Mouse (Mus musculus): ENCODE measurements around the gene Tmub1.
A peak's percentile ranks its signal among the peaks of the same experiment; 100 is the strongest.

Tmub1 gene

DNA sequence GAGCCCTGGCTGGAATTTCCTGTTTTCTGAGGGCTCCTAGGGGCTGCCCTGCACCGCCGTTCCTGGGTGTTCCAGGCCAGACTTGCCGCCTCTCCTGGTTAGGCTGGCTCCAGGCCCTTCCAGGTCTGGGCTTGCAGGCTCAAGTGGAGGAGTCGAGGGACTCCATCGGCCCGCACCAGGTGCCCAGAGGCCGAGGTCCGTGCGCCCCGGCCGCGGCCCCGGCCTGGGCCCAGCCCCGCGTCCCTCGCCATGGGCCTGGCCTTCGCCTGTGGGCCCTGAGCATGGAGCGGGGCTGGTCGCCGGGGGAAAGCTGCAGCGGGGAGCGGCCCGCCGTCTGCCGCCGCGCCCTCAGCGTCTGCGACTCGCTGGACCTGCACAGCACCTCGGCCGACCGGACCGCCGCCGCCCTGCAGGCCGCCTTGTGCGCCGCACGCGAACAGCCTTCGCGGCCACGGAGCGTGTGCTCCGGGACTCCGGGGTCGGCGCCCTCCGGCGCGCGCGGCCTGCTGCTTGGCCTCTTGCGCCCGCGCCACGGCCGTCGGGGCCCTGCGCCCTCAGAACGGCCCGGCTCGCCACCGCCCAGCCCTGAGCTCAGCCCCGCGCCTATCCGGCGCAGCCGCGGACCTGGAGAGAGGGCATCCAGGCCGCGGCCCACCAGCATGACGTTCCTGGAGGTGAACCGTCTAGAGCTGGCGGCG is 26.5 kb upstream of the Tmub1 start:
- no peak for DNase-seq (ENCODE audit: low read depth, low spot score)
- Histone ChIP-seq H3K36me3 (ENCODE audit: control insufficient read depth, insufficient read depth, low read length, poor library complexity, severe bottlenecking) (peaks cover 5% of the 10 kb centered on the region), H3K27me3 (ENCODE audit: control insufficient read depth, insufficient read depth, low read length, poor library complexity, severe bottlenecking) (no peaks in the 10 kb centered on the region)

DNA sequence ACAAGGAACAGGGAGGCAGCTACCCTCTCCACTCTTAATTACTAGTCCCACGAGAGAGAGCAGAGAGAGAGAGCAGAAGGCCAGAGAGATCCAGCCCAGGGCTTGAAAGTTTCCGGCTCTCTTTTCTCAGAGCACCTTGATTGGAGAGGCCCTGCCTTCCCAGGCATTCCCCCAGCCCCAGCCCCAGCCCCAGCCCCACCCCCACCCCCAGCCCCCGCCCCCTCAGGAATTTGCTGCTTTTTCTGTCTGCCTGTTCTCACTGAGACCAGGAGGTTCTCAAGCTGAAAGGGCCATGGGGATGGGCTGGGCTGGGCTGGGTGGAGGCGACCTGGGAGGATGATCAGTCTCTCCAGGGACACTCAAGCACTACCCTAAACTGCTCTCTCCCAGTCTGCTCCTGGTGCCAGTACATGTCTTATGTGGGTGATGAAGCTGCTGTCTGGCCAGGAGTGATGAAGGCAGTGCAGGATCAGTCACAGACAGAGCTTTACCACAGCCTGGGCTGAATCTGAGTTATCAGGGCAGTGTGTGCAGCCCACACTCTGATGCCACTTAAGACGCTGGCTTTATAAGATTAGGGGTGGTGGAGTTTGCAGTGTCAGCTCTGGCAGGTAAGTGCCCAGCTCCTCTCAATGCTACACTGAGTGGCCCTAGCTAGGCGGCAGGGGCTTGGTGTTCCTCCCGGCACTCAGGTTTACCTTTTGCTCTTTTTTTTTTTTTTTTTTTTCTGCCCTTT is 25.4 kb upstream of the Tmub1 start:
- H3K36me3 ChIP-seq (ENCODE audit: control insufficient read depth, insufficient read depth, low read length, poor library complexity, severe bottlenecking) = 0 out of 2 replicates have a peak, but pooled peaks cover 1% of the 10 kb centered on the region
- DNase-seq (ENCODE audit: low read depth, low spot score) = no peak
- H3K27me3 ChIP-seq (ENCODE audit: control insufficient read depth, insufficient read depth, low read length, poor library complexity, severe bottlenecking) = no peaks in the 10 kb centered on the region

DNA sequence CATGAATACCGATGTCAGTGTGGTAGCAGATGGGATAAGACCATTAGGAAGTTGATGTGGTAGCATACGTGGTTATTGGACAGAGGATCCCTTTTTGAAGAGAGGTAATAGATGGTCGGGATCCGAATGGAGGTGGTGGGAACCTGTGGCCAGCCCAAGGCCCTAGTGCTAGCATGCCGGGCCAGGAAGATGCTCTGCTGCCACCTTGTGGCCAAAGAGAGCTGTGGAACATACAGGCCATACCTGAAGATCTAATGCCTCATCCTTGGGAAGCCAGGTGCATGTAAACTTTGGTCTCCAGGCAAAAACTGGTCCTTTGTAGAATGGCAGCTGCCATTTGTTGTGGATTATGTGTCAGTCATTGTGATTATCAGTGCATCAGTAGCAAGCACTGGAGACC is 22.9 kb upstream of the Tmub1 start:
- no peaks in the 10 kb centered on the region for H3K36me3 ChIP-seq (ENCODE audit: control insufficient read depth, insufficient read depth, low read length, poor library complexity, severe bottlenecking)
- DNase-seq (ENCODE audit: low read depth, low spot score) = peak; percentile 89
- no peaks in the 10 kb centered on the region for H3K27me3 ChIP-seq (ENCODE audit: control insufficient read depth, insufficient read depth, low read length, poor library complexity, severe bottlenecking)

DNA sequence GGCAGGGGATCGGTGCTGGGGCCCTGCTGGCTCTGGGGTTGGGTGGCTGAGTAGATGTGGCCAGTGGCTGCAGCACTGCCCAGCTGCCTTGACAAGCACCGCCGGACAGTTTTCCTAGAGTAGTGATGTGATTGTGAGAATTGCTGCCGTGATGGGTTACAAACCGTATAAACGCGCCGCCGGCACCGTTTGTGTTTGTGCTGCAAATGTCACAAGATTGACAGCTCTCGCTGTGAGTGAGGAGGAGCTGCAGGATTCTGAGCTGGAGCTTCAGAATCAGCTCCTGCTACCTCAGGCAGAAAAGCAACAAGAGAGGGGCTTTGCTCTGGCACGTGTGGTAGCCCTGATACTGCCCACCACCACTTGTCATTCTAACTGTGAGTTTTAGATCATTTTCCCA is 19.1 kb upstream of the Tmub1 start:
- Histone ChIP-seq H3K27me3 (ENCODE audit: control insufficient read depth, insufficient read depth, low read length, poor library complexity, severe bottlenecking) (no peaks in the 10 kb centered on the region), H3K36me3 (ENCODE audit: control insufficient read depth, insufficient read depth, low read length, poor library complexity, severe bottlenecking) (no peaks in the 10 kb centered on the region; the same call in 1 of the 2 replicates)
- DNase-seq (ENCODE audit: low read depth, low spot score) = no peak

DNA sequence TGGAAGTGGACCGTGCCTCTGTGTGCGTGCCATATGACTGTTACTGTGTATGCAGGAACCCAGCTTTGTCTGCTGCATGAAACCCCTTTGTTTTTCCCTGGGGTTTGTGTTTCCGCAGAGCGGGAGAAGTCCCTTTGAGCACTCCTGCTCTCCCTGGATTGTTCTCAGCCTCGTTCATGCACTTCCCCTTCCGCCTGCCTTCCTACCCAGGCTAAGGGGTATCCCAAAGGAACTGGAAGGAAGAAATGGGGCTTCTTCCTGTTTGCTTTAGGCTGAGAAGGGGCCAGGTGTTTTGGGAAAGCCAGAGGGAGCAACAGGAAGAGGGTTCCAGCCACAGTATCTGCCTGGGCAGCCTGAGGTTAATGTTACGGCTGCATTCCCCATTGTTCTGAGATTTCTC is 8.0 kb upstream of the Tmub1 start:
- no peak for DNase-seq (ENCODE audit: low read depth, low spot score)
- no peaks in the 10 kb centered on the region for H3K36me3 ChIP-seq (ENCODE audit: control insufficient read depth, insufficient read depth, low read length, poor library complexity, severe bottlenecking)
- H3K27me3 ChIP-seq (ENCODE audit: control insufficient read depth, insufficient read depth, low read length, poor library complexity, severe bottlenecking) = no peaks in the 10 kb centered on the region

DNA sequence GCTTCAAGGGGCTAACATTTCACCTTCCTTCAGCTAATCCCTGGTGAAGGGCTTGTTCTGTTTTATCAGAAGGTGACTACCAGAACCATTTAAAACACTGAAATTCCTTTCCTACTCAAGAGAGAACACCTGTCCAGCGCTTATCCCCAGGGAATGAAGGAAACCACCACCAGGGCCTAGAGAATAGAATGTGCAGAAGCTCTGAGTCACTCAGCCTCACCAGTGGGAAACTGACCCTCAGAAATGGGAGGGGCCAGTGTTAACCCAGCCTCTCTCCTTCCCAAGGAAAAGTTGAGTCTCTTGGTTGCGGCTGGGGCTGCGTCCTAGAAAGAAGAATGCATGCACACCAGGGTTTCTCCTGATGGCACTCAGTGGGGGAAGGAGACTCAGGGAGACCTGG is 7.4 kb upstream of the Tmub1 start:
- Histone ChIP-seq H3K36me3 (ENCODE audit: control insufficient read depth, insufficient read depth, low read length, poor library complexity, severe bottlenecking) (no peaks in the 10 kb centered on the region), H3K27me3 (ENCODE audit: control insufficient read depth, insufficient read depth, low read length, poor library complexity, severe bottlenecking) (no peaks in the 10 kb centered on the region)
- DNase-seq (ENCODE audit: low read depth, low spot score) = no peak

DNA sequence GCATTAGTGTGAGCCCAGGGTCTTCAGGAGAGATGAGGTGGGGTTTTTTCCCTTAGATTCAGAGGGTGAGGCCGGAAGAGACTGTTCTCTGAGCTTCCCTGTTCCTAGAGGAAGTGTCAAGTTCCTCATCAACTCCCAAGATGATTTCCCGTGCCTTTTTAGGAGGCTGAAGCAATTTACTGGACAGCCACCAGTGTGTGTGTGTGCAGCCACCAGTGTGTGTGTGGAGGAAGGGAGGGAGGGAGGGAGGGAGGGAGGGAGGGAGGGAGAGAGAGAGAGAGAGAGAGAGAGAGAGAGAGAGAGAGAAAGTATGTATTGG is 6.3 kb upstream of the Tmub1 start:
- Histone ChIP-seq H3K27me3 (ENCODE audit: control insufficient read depth, insufficient read depth, low read length, poor library complexity, severe bottlenecking) (no peaks in the 10 kb centered on the region), H3K36me3 (ENCODE audit: control insufficient read depth, insufficient read depth, low read length, poor library complexity, severe bottlenecking) (no peaks in the 10 kb centered on the region)
- DNase-seq (ENCODE audit: low read depth, low spot score) = no peak

DNA sequence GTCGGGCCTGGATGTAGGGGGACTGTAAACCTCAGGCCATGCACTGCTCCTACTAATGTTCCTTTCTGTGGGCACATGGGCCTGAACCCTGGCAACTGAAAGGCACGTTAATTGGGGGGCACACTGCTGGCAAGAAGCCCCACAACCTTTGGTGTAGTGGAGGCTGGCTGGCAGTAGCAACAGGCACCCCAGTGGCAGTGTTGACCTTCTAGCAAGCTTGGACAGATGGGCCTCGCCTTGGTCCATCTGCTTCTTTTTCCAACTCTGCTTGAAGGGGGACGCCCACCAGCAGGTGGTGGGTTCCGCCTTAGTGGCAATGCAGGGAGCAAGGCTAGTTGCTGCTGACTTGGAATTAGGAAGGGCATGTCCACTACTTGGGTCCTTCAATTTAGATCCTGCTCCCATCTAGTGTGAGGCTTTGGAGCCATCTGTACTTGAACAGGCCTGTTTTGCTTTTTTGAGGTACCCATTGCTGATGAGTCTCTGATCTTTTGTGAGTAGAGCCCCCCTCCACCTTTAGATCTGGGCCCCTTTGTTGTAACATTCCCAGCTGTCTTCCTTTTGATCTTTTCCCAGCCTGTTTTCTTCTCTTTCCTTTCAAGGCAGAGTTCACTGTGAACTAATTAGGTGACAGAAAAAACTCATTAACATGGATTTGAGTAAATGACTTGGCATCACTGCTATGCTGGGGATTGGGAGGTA is 5.8 kb upstream of the Tmub1 start:
- Histone ChIP-seq H3K27me3 (ENCODE audit: control insufficient read depth, insufficient read depth, low read length, poor library complexity, severe bottlenecking) (no peaks in the 10 kb centered on the region), H3K36me3 (ENCODE audit: control insufficient read depth, insufficient read depth, low read length, poor library complexity, severe bottlenecking) (no peaks in the 10 kb centered on the region)
- no peak for DNase-seq (ENCODE audit: low read depth, low spot score)

DNA sequence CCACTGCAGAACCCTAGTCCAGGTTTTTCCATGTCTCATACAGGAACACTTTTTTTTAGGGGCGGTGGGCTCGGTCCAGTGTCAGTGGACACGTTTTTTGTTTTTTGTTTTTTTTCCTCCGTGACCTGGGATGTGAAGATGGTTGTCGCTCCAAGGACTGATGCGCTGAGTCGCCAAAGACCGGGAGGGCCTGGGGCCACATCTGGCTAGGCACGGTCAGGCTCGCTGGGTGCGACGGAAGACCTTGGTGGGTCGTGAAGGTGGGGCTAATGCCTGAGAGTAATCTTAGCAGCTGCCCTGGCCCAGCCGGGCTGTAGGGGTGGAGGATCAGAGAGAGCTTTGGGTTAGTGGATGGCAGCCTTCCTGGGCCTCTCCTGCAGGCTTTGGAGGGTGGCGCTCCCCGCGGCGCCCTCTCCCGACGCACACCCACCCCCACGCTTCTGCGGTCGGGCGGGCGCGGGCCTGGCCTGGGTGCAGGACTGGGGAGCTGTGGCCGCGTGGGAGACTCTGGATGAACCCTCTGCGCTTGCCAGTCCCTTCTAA is 5.1 kb upstream of the Tmub1 start:
- H3K27me3 ChIP-seq (ENCODE audit: control insufficient read depth, insufficient read depth, low read length, poor library complexity, severe bottlenecking) = no peaks in the 10 kb centered on the region
- no peaks in the 10 kb centered on the region for H3K36me3 ChIP-seq (ENCODE audit: control insufficient read depth, insufficient read depth, low read length, poor library complexity, severe bottlenecking)
- peak; percentile 28 for DNase-seq (ENCODE audit: low read depth, low spot score)

DNA sequence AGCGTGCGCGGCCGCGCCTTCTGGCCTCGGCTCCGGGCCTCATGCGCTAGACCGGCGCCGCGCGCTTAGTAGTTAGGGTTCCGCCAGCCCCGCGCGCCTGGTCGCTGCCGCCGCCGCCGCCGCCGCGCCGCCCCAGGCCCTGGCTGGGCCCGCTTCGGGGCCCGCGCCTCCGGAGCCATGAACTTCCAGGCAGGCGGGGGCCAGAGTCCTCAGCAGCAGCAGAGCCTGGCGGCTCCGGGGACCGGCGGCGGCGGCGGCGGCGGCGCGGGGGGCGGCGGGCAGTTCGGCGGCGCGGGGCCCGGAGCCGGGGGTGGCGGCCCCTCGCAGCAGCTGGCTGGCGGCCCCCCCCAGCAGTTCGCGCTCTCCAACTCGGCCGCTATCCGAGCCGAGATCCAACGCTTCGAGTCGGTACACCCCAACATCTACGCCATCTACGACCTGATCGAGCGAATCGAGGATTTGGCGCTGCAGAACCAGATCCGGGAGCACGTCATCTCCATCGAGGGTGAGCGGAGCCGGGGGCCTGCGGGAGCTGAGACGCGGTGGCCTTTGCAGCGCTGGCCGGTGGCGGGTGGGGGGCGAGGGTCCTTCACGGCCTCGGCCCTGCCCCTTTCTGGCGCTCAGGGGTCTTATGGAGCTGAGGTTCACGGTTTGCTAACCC is 4.5 kb upstream of the Tmub1 start, which contains the start of gene Agap3:
TSS of gene Agap3 (plus strand) at position 148 of the 661 bp plus-strand sequence.
- no peaks in the 10 kb centered on the region for H3K27me3 ChIP-seq (ENCODE audit: control insufficient read depth, insufficient read depth, low read length, poor library complexity, severe bottlenecking)
- H3K36me3 ChIP-seq (ENCODE audit: control insufficient read depth, insufficient read depth, low read length, poor library complexity, severe bottlenecking) = no peaks in the 10 kb centered on the region
- DNase-seq (ENCODE audit: low read depth, low spot score) = peak; percentile 42

DNA sequence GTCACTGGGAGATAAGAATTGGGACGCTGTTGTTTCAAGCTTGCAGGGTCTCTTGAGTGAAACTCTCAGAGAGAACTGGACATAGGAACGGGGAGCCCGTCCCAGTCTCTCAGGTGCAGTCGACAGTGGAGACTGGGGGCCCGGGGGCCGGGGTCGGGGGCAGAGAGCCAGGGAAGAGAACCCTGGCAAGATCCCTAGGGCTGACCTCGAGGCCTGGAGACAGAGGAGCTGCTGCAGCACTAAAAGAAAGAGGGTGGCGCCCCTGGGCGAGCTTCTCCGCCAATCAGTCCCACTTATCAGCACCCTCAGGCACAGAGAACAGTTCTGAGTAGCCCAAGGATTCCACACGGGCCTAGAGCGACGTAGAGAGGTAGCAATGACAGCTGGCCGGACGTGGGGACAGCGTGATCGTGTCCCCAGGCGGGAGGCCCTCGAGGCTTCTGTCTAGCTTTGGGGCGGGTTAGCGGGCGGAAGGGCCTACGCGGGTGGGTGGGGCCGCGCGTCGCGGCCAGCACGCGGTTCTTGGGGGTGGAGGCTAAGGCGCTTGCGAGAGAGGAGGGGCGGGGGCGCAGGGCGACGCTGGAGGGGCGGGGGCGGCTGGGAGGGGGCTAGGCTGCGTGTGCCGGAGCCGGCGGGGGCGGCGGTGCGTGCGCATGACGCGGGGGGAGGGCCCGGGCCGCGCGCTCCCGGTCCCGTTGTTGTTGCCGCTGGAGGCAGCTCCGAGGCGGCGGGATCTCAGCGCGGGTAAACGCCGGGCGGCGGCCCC is 3.8 kb upstream of the Tmub1 start:
- peak; percentile 91 for DNase-seq (ENCODE audit: low read depth, low spot score)
- no peaks in the 10 kb centered on the region for H3K36me3 ChIP-seq (ENCODE audit: control insufficient read depth, insufficient read depth, low read length, poor library complexity, severe bottlenecking)
- no peaks in the 10 kb centered on the region for H3K27me3 ChIP-seq (ENCODE audit: control insufficient read depth, insufficient read depth, low read length, poor library complexity, severe bottlenecking)

DNA sequence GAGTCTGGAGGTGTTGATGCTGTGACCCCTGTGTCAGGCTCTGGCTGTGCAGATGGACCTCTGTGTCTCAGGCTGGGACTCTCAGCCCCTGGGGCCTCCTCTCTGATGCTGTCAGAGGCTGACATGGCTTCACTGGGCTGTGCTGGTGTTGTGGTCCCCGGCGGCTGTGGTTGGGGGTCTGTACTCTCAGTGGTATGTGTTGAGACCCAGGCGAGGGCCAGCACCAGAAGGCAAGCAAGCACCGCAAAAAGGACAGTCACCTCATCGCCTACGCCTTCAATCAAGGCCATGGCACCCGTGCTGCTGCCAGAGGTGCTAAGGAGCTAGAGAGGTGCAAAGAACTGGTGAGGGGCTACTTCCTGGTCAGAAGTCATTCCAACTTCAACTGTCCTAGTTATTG is 1.0 kb downstream of the Tmub1 start:
- no peak for DNase-seq (ENCODE audit: low read depth, low spot score)
- no peaks in the 10 kb centered on the region for H3K27me3 ChIP-seq (ENCODE audit: control insufficient read depth, insufficient read depth, low read length, poor library complexity, severe bottlenecking)
- H3K36me3 ChIP-seq (ENCODE audit: control insufficient read depth, insufficient read depth, low read length, poor library complexity, severe bottlenecking) = no peaks in the 10 kb centered on the region; the same call in 1 of the 2 replicates

DNA sequence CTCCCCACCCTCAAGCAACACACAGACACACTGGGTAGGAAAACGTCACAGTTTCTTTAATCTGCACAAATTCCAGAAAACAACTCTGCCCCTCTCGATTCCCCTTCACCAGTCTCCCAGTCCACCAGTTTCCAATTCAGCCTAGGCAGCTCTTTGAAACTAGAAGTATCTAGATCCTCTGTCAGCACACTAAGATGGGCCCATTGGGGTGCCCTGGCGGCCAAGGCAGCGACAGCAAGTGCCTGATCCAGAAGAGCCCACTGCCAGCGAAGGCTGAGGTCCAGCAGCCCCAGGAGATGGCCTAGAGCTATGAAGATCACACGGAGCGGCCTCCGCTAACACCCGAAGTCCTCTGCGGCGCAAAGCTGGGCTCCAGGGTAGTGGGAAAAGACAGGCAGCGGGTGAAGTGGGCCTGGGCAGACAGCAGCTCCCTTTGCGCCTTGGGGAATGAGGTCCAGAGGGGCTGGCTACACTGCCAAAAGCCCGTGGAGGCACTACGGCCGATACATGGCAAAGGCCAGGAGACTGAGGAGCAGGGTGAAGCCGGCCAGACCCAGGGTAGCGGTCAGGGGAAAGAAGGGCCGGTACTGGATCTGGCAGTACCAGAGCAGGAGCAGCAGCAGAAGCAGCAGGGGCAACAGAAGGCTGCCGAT is 2.1 kb downstream of the Tmub1 start:
- Histone ChIP-seq H3K27me3 (ENCODE audit: control insufficient read depth, insufficient read depth, low read length, poor library complexity, severe bottlenecking) (no peaks in the 10 kb centered on the region), H3K36me3 (ENCODE audit: control insufficient read depth, insufficient read depth, low read length, poor library complexity, severe bottlenecking) (no peaks in the 10 kb centered on the region; the same call in 1 of the 2 replicates)
- no peak for DNase-seq (ENCODE audit: low read depth, low spot score)
